Mouse (Mus musculus): Measurements from ENCODE around the gene Depdc5. TPM values are rescaled to one million over a fixed set of nuclear protein-coding genes. Genes with fewer than 3 reads are reported as not detected.
"Not testable (repeated sequence)": the region's sequence is repeated elsewhere in the genome, so short reads cannot be mapped to it uniquely, and the experiment has no call there.

Gene Depdc5
- total RNA-seq, 2 experiments from 2014 or later = 67.7 to 69.6 TPM

DNA sequence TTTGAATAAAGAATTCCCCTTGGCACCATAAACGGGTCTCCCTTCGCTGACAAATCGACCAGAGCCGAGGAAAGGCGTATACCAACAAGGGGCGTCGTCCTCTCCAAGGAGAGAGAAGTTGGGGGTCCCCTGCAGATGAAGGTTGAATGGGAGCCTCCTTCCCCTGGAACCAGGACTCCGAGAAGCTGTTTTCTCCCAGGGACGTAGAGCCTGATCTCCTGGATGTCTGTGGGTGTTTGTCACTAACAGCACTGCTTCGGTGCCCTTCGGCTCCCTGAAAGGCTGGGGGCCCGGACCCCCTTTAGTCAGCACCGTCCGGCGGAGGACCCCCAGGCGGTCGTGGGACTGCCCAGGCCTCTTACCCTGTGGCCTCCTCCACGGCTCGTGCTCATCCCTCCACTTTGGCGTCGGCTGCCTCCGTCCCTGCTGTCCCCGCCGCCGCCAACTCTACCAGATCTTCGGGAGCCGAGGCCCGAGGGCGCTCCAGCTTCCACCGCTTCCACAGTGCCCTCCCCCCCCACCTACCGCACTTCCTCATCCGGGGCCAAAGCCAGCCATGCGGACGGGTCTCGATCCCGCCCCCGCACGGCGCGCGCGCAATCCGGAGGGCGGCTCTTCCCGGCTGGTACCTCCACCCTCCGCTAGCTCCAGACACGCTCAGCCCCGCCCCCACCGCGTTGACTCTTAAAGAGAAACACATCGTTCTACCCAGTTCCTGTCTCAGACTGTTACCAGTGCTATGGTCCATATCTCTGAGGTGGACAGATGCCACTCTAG, 9.6 kb upstream of the Depdc5 start, which contains the start of gene Prr14l:
Gene Prr14l, minus strand, starts transcription at position 526 of the 777 bp plus-strand sequence.
- Histone ChIP-seq H3K4me3 (peak within 1 kb of the TSS; percentile 98), H3K27ac (peak within 1 kb of the TSS; percentile 96)
- TF ChIP-seq CTCF (IDR thresholded peaks at IDR 0.05) = no peak
- intact Hi-C loops (cut with DNase I) = loop anchor here (5.0 kb wide), 1 partner anchor 67 kb away; the partner anchor contains the start of gene Pisd
- peak; percentile 99 to 100 for DNase-seq (ENCODE audit: extremely low spot score in 1 of 2, low spot score in 2 of 2)

DNA sequence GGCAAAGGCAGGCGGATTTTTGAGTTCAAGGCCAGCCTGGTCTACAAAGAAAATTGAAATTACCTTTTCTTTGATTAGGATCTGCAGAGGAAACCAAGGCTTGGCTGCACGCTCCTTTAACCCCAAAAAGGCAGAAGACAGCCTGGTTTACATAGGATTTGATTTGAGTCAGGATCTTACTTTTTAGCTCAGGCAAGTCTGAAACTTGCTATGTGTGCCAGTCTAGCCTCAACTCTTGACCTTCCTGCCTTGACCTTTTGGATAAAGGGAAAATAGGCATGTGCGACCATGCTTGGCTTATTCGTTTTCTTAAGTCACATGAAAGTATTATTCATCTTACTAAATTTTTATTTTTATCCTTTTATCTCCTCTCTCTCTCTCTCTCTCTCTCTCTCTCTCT, 8.7 kb upstream of the Depdc5 start:
- intact Hi-C loops (cut with DNase I) = loop anchor here (5.0 kb wide), 1 partner anchor 68 kb away; the partner anchor contains the start of gene Pisd

DNA sequence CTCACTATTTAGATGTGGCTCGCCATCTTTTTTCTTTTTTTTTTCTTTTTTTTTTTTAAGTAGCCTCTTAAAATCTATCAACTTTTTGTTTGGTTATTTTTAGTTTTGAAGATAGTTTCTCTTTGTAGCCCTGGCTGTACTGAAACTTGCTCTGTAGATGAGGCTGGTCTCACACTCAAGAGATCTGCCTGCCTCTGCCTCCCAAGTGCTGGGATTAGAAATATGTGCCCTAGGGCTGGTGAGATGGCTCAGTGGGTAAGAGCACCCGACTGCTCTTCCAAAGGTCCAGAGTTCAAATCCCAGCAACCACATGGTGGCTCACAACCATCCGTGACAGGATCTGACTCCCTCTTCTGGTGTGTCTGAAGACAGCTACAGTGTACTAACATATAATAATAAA, 8.2 kb upstream of the Depdc5 start:
- H3K4me3 ChIP-seq; intact Hi-C loops (cut with DNase I); DNase-seq (ENCODE audit: extremely low spot score in 1 of 2, low spot score in 2 of 2); H3K27ac ChIP-seq: not testable (repeated sequence)

More for the DNA sequence above, 8.7 kb upstream of the Depdc5 start:
- Histone ChIP-seq H3K27ac (peak overlapping the region; percentile 85), H3K4me3 (no peak overlapping the region)
- DNase-seq (ENCODE audit: extremely low spot score in 1 of 2, low spot score in 2 of 2) = no peak
- no peak for TF ChIP-seq CTCF (IDR thresholded peaks at IDR 0.05)

DNA sequence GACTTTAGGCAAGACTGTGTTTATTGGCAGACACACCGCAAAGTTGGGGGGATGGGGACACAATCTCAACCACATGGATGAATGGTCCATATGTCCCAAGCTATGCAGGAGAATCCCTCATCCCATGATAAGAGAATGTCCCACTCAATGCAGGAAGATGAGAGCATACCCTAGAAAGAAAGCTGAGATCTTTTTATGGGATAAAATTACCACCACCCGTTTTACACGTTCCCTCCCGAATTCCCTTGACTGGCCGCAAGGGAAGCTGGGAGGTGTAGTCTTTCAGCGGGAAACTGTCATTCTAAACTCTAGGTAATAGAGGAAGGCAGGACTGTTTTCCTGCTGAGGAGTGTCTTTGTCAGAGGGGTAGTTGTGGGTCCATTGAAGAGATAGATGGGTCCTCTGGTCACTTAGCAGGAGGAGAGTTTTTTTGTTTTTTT, 5.7 kb upstream of the Depdc5 start:
- peak; percentile 55 for TF ChIP-seq CTCF (IDR thresholded peaks at IDR 0.05)
- peak; percentile 32 to 40 for DNase-seq (ENCODE audit: extremely low spot score in 1 of 2, low spot score in 2 of 2)
- Histone ChIP-seq H3K4me3 (peak overlapping the region; percentile 58), H3K27ac (peak overlapping the region; percentile 75)
- intact Hi-C loops (cut with DNase I) = no loop called here

DNA sequence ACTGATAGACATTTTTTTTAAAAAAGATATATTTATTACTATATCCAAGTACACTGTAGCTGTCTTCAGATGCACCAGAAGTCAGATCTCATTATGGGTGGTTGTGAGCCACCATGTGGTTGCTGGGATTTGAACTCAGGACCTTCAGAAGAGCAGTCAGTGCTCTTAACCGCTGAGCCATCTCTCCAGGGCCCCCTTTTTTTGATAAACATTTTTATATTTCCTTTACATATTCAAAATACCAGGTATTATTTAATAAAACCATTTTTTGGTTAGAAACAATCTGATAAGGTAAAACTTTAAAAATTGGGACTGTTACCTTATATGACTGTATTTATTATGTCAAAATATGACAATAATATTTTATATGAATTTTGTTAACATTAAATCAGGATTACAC, 2.4 kb upstream of the Depdc5 start:
- intact Hi-C loops (cut with DNase I) = loop anchor here (5.0 kb wide), 2 partner anchors 149 to 171 kb away; no protein-coding TSS in a partner anchor
- no peak for TF ChIP-seq CTCF (IDR thresholded peaks at IDR 0.05)
- no peak for DNase-seq (ENCODE audit: extremely low spot score in 1 of 2, low spot score in 2 of 2)
- Histone ChIP-seq H3K4me3 (no peak overlapping the region), H3K27ac (no peak overlapping the region)

DNA sequence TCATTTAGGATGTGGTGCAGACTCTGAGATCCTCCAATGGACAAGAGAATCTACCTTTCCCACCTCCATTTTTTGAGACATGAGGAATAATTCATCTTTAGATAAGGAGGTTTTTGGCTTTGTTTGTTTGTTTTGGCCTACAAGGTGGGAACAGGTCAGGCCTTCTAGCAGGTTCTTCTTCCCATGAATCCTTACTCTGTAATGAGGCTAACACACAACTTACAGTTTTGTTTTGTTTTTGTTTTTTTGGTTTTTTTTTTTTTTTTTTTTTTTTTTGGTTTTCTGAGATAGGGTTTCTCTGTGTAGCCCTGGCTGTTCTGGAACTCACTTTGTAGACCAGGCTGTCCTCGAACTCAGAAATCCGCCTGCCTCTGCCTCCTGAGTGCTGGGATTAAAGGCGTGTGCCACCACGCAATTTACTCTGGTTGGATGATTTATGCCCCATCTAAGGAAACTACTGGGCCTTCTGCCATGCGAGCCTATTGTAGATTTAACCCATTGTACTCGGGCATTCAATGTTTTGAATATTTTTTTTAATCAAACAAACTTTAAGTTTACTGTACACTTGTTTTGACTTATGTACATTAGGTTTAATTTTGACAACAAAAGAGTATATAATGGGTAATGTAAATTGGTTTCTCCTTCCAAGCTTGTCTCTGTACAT, 900 bp upstream of the Depdc5 start:
- intact Hi-C loops (cut with DNase I) = loop anchor here (5.0 kb wide), 2 partner anchors 150 to 170 kb away; no protein-coding TSS in a partner anchor
- TF ChIP-seq CTCF (IDR thresholded peaks at IDR 0.05) = no peak
- Histone ChIP-seq H3K27ac (no peak overlapping the region), H3K4me3 (no peak overlapping the region; the same call in none of the 2 replicates)
- DNase-seq (ENCODE audit: extremely low spot score in 1 of 2, low spot score in 2 of 2) = no peak

DNA sequence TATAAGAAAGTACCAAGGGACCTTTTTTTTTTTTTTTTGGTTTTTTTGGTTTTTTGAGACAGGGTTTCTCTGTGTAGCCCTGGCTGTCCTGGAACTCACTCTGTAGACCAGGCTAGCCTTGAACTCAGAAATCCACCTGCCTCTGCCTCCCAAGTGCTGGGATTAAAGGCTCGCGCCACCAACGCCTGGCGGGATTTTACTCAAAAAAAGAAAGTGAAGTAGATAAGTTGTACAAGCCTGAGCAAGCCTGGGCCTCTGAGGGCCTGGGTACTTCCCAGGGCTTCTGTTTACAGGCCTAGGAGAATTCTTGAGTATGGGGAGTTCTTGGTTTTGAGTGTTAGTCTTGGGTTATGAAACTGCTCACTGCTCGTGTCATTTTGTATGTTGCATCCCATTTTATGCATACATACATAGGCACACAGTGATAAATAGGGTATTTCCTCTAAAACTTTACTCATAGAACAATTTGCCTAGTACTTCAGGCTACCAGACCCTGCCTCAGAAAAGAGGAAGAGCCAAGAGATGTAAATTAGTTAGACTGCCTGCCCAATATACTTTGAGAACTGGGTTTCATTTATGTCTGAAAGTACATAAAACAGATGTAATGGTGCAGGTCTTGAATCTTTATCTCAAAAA, 6.0 kb downstream of the Depdc5 start:
- TF ChIP-seq CTCF (IDR thresholded peaks at IDR 0.05) = no peak
- DNase-seq (ENCODE audit: extremely low spot score in 1 of 2, low spot score in 2 of 2) = no peak
- intact Hi-C loops (cut with DNase I) = no loop called here
- H3K4me3 ChIP-seq = no peak overlapping the region
- no peak overlapping the region for H3K27ac ChIP-seq

DNA sequence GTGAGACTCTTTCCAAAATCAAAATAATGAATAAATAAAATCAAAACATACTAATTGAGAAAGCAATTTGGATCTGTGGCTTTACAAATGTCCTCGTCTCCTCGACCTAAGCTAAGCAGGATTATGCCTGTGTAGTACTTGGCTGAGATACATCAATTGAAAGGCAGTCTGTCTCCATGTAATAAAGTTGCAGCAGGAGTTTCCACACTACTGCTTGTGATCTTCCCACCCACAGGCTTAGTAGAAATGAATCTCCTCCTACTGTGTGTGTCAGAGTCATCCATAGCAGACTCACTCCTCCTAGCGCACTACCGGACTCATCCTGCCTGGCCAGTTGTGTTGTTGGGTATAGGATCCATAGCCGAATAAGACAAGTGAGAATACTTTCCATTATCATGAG, 8.8 kb downstream of the Depdc5 start:
- Histone ChIP-seq H3K4me3 (no peak overlapping the region), H3K27ac (no peak overlapping the region)
- no peak for DNase-seq (ENCODE audit: extremely low spot score in 1 of 2, low spot score in 2 of 2)
- TF ChIP-seq CTCF (IDR thresholded peaks at IDR 0.05) = no peak
- intact Hi-C loops (cut with DNase I) = no loop called here

DNA sequence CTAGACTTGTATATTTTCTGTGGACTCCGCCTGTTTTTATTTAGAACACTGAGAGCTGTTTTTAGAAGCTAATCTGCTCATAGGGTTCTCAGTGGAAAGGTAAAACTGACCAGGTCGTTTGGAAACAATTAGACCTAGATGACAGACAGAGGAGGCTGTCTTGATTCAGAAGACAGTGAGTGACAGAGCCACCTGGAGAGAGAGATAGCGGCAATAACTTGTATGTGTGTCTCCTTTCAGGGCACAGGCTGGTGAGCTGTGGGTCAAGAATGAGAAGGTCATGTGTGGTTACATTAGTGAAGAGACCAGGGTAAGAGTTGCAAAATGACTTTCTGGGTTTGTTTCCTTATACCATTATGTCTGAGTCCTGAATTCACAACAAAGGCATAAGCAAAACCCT, 23.2 kb downstream of the Depdc5 start:
- Histone ChIP-seq H3K27ac (no peak overlapping the region), H3K4me3 (no peak overlapping the region)
- DNase-seq (ENCODE audit: extremely low spot score in 1 of 2, low spot score in 2 of 2) = no peak
- intact Hi-C loops (cut with DNase I) = no loop called here
- TF ChIP-seq CTCF (IDR thresholded peaks at IDR 0.05) = no peak

DNA sequence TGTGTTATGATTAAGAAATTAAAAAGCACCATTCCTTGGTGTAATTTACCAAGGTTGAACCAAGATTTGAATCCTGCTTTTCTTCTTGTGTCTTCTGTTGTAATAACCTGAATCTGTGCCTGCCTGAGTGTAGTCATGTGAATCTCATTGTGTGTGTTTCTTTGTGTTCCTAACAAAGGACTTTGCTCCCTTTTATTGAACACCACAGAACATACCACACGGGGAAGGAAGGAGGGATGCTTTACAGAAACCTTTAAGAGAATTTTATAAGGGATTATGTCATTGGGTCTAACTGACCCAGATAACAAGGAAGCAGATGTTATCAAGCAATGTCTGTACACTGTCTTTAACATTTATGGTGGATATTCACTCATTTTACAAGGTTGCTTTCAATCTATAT, 44.0 kb downstream of the Depdc5 start:
- intact Hi-C loops (cut with DNase I) = no loop called here
- TF ChIP-seq CTCF (IDR thresholded peaks at IDR 0.05) = no peak
- Histone ChIP-seq H3K27ac (no peak overlapping the region), H3K4me3 (no peak overlapping the region)
- no peak for DNase-seq (ENCODE audit: extremely low spot score in 1 of 2, low spot score in 2 of 2)

DNA sequence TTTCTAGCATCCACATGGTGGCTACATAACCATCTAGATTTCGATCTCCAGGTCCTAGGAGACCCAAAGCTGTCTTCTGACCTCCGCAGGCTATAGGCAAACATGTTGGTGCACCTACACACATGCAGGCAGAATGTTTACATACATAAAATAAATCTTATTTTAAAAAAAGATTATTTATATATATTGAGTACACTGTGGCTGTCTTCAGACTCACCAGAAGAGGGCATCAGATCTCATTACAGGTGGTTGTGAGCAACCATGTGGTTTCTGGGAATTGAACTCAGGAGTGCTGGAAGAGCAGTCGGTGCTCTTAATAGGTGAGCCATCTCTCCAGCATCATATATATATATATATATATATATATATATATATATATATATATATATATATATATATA, 50.6 kb downstream of the Depdc5 start:
- H3K27ac ChIP-seq = no peak overlapping the region
- no peak for DNase-seq (ENCODE audit: extremely low spot score in 1 of 2, low spot score in 2 of 2)
- no peak overlapping the region for H3K4me3 ChIP-seq
- intact Hi-C loops (cut with DNase I) = no loop called here
- TF ChIP-seq CTCF (IDR thresholded peaks at IDR 0.05) = peak; percentile 45

DNA sequence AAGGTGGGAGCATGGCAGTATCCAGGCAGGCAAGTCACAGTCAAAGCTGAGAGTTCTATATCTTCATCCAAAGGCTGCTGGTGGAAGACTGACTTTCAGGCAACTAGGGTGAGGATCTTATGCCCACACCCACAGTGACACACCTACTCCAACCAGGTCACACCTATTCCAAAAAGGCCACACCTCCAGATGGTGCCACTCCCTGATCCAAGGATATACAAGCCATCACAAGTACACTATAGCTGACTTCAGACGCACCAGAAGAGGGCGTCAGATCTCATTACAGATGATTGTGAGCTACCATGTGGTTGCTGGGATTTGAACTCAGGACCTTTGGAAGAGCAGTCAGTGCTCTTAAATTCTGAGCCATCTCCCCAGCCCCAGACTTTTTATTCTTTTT, 55.8 kb downstream of the Depdc5 start:
- DNase-seq (ENCODE audit: extremely low spot score in 1 of 2, low spot score in 2 of 2); H3K27ac ChIP-seq; H3K4me3 ChIP-seq: not testable (repeated sequence)
- intact Hi-C loops (cut with DNase I) = loop anchor here (5.0 kb wide), 1 partner anchor 223 kb away; no protein-coding TSS in a partner anchor
